Mouse (Mus musculus): Measurements from ENCODE around the gene Pole4.

GRCm38 (mm10) chr6:82647940-82648655, 57.1 kb downstream of the Pole4 start:
- TF ChIP-seq CTCF (IDR thresholded peaks at IDR 0.05; ENCODE audit: borderline replicate concordance, extremely low read depth, insufficient read depth, insufficient read length), result no peak
- no peak for TF ChIP-seq POLR2A (IDR thresholded peaks at IDR 0.05; ENCODE audit: borderline replicate concordance, extremely low read depth, insufficient read depth, insufficient read length, poor library complexity, severe bottlenecking)

Data from brain, embryonic 14.5 days (tissue).